Mouse (Mus musculus) MEL (cell line): ENCODE measurements at regions not wholly inside any gene's neighbourhood (a gene's known extent, or its start where the extent isn't known, plus 50 kb on each side); places are given as distances from the start of the nearest gene placed in this dataset.
"Not testable (repeated sequence)": the region's sequence is repeated elsewhere in the genome, so short reads cannot be mapped to it uniquely, and the experiment has no call there.

Source experiments
- DNase-seq: peaks from one replicate; pipeline ENCODE4 v3.0.0; 2011; ENCODE audit warnings: low read depth, low spot score
- H3K27ac ChIP-seq: 2 replicates; pipeline ENCODE4 v1.5.1; 2012; ENCODE audit warnings: low read depth, mild to moderate bottlenecking, control low read depth, low read length, moderate library complexity; ENCODE audit not compliant: control insufficient read depth
- H3K27me3 ChIP-seq, 2 experiments: fragments of 150-350 bp in 1 of 2; sonication (generic) in 1 of 2; 2 replicates each; pipeline ENCODE4 v1.6.1; 2012; ENCODE audit warnings: low read length in 2 of 2, mild to moderate bottlenecking in 2 of 2, improper control_type of control experiment in 1 of 2, moderate library complexity in 1 of 2; ENCODE audit not compliant: insufficient read depth in 2 of 2, control insufficient read depth in 1 of 2
- H3K36me3 ChIP-seq, 2 experiments: 2 replicates each; pipeline ENCODE4 v1.6.1; 2012 to 2014; ENCODE audit warnings: low read length in 2 of 2, improper control_type of control experiment in 1 of 2, inconsistent platforms in 1 of 2, mild to moderate bottlenecking in 1 of 2; ENCODE audit not compliant: insufficient read depth in 2 of 2, control insufficient read depth in 1 of 2
- H3K4me1 ChIP-seq, 2 experiments: fragments of 150-350 bp in 1 of 2; sonication (generic) in 1 of 2; 2 replicates each; pipeline ENCODE4 v1.6.1; 2012; ENCODE audit warnings: low read length in 2 of 2, improper control_type of control experiment in 1 of 2, mild to moderate bottlenecking in 1 of 2; ENCODE audit not compliant: insufficient read depth in 2 of 2, control insufficient read depth in 1 of 2
- H3K4me3 ChIP-seq, 2 experiments: fragments of 150-350 bp in 1 of 2; sonication (generic) in 1 of 2; 2 replicates each; pipeline ENCODE4 v1.5.1; 2012; ENCODE audit warnings: low read depth in 2 of 2, low read length in 2 of 2, mild to moderate bottlenecking in 2 of 2, moderate library complexity in 2 of 2, control low read depth in 1 of 2, improper control_type of control experiment in 1 of 2; ENCODE audit not compliant: control insufficient read depth in 1 of 2, insufficient read depth in 1 of 2
- H3K79me2 ChIP-seq: 2 replicates; pipeline ENCODE4 v1.6.1; 2012; ENCODE audit warnings: mild to moderate bottlenecking, low read length, moderate library complexity; ENCODE audit not compliant: control insufficient read depth, poor library complexity, insufficient read depth
- H3K9ac ChIP-seq: 2 replicates; pipeline ENCODE4 v1.6.1; 2012; ENCODE audit warnings: low read depth, mild to moderate bottlenecking, control low read depth, low read length, moderate library complexity; ENCODE audit not compliant: control insufficient read depth, poor library complexity, severe bottlenecking
- H3K9me3 ChIP-seq: fragments of 150-350 bp; sonication (generic); replicated peaks from 2 replicates; pipeline ENCODE4 v1.6.1; 2012; ENCODE audit warnings: mild to moderate bottlenecking, low read length, improper control_type of control experiment, moderate library complexity; ENCODE audit not compliant: insufficient read depth
- CTCF ChIP-seq, 3 experiments: IDR thresholded peaks in 2 of 3; conservative IDR thresholded peaks in 1 of 3; 2 replicates each; pipeline ENCODE4 v1.5.1; 2011 to 2012; ENCODE audit warnings: low read length in 3 of 3, low read depth in 2 of 3, mild to moderate bottlenecking in 2 of 3, improper control_type of control experiment in 1 of 3, inconsistent platforms in 1 of 3, mixed read lengths in 1 of 3, moderate library complexity in 1 of 3; ENCODE audit not compliant: control insufficient read depth in 1 of 3, insufficient read depth in 1 of 3, poor library complexity in 1 of 3, severe bottlenecking in 1 of 3
- E2F4 ChIP-seq: IDR thresholded peaks from 2 replicates; pipeline ENCODE4 v1.6.1; 2011; ENCODE audit warnings: low read depth, low read length, improper control_type of control experiment, borderline replicate concordance
- ELF1 ChIP-seq: IDR thresholded peaks from 2 replicates; pipeline ENCODE4 v1.6.1; 2014; ENCODE audit warnings: low read depth, mild to moderate bottlenecking, inconsistent platforms, low read length, improper control_type of control experiment, moderate library complexity
- EP300 ChIP-seq, 2 experiments: IDR thresholded peaks; 2 replicates each; pipeline ENCODE4 v1.6.1; 2011; ENCODE audit warnings: improper control_type of control experiment in 2 of 2, low read length in 2 of 2, low read depth in 1 of 2, mild to moderate bottlenecking in 1 of 2
- GABPA ChIP-seq: IDR thresholded peaks from 2 replicates; pipeline ENCODE4 v1.6.1; 2012; ENCODE audit warnings: low read depth, mild to moderate bottlenecking, inconsistent platforms, low read length, improper control_type of control experiment, moderate library complexity
- GATA1 ChIP-seq: IDR thresholded peaks from 2 replicates; pipeline ENCODE4 v1.6.1; 2011; ENCODE audit warnings: low read depth, low read length, improper control_type of control experiment
- HCFC1 ChIP-seq: IDR thresholded peaks from 2 replicates; pipeline ENCODE4 v1.6.1; 2012; ENCODE audit warnings: low read depth, mild to moderate bottlenecking, inconsistent platforms, low read length, improper control_type of control experiment, moderate library complexity
- MAFK ChIP-seq: IDR thresholded peaks from 2 replicates; pipeline ENCODE4 v1.6.1; 2011; ENCODE audit warnings: low read depth, mild to moderate bottlenecking, low read length, improper control_type of control experiment, borderline replicate concordance
- MEF2A ChIP-seq: IDR thresholded peaks from 2 replicates; pipeline ENCODE4 v1.6.1; 2014; ENCODE audit warnings: low read depth, mild to moderate bottlenecking, inconsistent platforms, low read length, improper control_type of control experiment; ENCODE audit not compliant: poor library complexity, insufficient replicate concordance, severe bottlenecking; ENCODE audit errors: extremely low read depth
- MXI1 ChIP-seq: IDR thresholded peaks from 2 replicates; pipeline ENCODE4 v1.6.1; 2011; ENCODE audit warnings: mild to moderate bottlenecking, low read depth, low read length, improper control_type of control experiment
- MYC ChIP-seq: IDR thresholded peaks from 2 replicates; pipeline ENCODE4 v1.6.1; 2011; ENCODE audit warnings: low read depth, mild to moderate bottlenecking, low read length, improper control_type of control experiment, moderate library complexity
- POLR2A ChIP-seq, 2 experiments: IDR thresholded peaks; 2 replicates each; pipeline ENCODE4 v1.6.1; 2011 to 2012; ENCODE audit warnings: low read length in 2 of 2, mild to moderate bottlenecking in 2 of 2, control low read depth in 1 of 2, improper control_type of control experiment in 1 of 2, low read depth in 1 of 2, moderate library complexity in 1 of 2; ENCODE audit not compliant: control insufficient read depth in 1 of 2, insufficient read depth in 1 of 2, poor library complexity in 1 of 2
- POLR2AphosphoS2 ChIP-seq: IDR thresholded peaks from 2 replicates; pipeline ENCODE4 v1.6.1; 2011; ENCODE audit warnings: low read length, improper control_type of control experiment
- POLR2AphosphoS5 ChIP-seq: IDR thresholded peaks from 2 replicates; pipeline ENCODE4 v1.6.1; 2012; ENCODE audit warnings: low read depth, borderline replicate concordance, mild to moderate bottlenecking, inconsistent platforms, low read length, moderate library complexity, mixed read lengths
- RCOR1 ChIP-seq: IDR thresholded peaks from 2 replicates; pipeline ENCODE4 v1.6.1; 2012; ENCODE audit warnings: low read depth, mild to moderate bottlenecking, inconsistent platforms, low read length, improper control_type of control experiment
- SIN3A ChIP-seq: IDR thresholded peaks from 2 replicates; pipeline ENCODE4 v1.6.1; 2012; ENCODE audit warnings: low read length, improper control_type of control experiment, inconsistent platforms
- SMC3 ChIP-seq: IDR thresholded peaks from 2 replicates; pipeline ENCODE4 v1.6.1; 2011; ENCODE audit warnings: low read depth, low read length, improper control_type of control experiment
- TAL1 ChIP-seq: IDR thresholded peaks from 2 replicates; pipeline ENCODE4 v1.6.1; 2012; ENCODE audit warnings: mild to moderate bottlenecking, inconsistent platforms, low read length, moderate library complexity, mixed read lengths
- TCF12 ChIP-seq: IDR thresholded peaks from 2 replicates; pipeline ENCODE4 v1.6.1; 2014; ENCODE audit warnings: low read depth, mild to moderate bottlenecking, inconsistent platforms, low read length, improper control_type of control experiment, moderate library complexity
- USF1 ChIP-seq: IDR thresholded peaks from 2 replicates; pipeline ENCODE4 v1.6.1; 2014; ENCODE audit warnings: low read depth, mild to moderate bottlenecking, inconsistent platforms, low read length, improper control_type of control experiment, moderate library complexity
- ZMIZ1 ChIP-seq: IDR thresholded peaks from 2 replicates; pipeline ENCODE4 v1.6.1; 2012; ENCODE audit warnings: low read depth, mild to moderate bottlenecking, inconsistent platforms, low read length, improper control_type of control experiment, moderate library complexity
- ZNF384 ChIP-seq: IDR thresholded peaks from 2 replicates; pipeline ENCODE4 v1.6.1; 2012; ENCODE audit warnings: low read depth, mild to moderate bottlenecking, inconsistent platforms, low read length, improper control_type of control experiment

DNA sequence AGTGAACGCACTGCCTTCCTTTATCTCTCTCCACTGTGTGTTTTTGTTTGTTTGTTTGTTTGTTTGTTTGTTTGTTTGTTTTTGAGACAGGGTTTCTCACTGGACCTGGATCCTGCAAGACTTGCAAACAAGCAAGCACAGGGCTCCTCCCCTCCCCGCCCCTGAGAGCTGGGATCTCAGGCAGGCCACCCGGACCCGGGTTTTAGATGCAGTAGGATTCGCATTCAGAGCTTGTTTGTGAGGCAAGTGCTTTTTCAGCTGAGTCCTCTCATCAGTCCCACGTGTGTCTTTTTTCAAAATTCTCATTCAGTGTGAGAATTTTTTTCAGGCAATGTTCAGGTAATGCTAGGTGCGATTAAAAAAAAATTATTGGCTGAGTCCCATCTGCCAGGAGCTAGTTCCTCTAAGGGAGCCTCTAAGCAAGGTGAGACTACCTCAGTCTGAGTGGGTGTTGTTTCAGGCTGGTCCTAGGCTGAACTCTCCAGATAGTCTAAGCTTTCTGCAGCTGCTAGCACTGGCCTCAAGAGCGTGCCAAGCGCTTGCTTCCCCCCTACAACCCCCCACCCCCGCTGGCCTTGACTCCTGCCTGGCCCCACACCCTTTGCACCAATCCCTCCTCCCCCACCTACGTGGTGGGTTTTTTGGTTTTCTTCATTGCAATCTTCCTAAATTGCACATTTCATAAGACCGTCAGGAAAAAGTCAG lies 234.4 kb downstream of the Sorl1 start:
- Histone ChIP-seq H3K27ac (no peak overlapping the region), H3K27me3 (no peaks in the 10 kb centered on the region), H3K9ac (no peak overlapping the region), H3K36me3 (no peaks in the 10 kb centered on the region), H3K4me3 (no peak overlapping the region), H3K79me2 (no peaks in the 10 kb centered on the region), H3K4me1 (no peaks in the 10 kb centered on the region), H3K9me3 (no peaks in the 10 kb centered on the region)
- no peak for DNase-seq
- TF ChIP-seq GABPA (no peak), HCFC1 (no peak), POLR2AphosphoS2 (no peak), TCF12 (no peak)

GRCm38 (mm10) chr9:41888616-41889150 lies 235.4 kb downstream of the Sorl1 start:
- H3K79me2 ChIP-seq, result no peaks in the 10 kb centered on the region
- H3K9me3 ChIP-seq, result no peaks in the 10 kb centered on the region
- no peak for TF ChIP-seq MXI1
- no peak for TF ChIP-seq MAFK
- TF ChIP-seq ZNF384, result no peak
- no peak for TF ChIP-seq USF1
- no peak for TF ChIP-seq SMC3
- no peak for TF ChIP-seq SIN3A
- TF ChIP-seq ELF1, result no peak
- TF ChIP-seq ZMIZ1, result no peak
- TF ChIP-seq RCOR1, result no peak
- TF ChIP-seq EP300 (IDR thresholded peaks at IDR 0.05; ENCODE audit: low read depth in 1 of 2, low read length in 2 of 2), result no peak
- TF ChIP-seq MYC, result no peak
- no peak for TF ChIP-seq CTCF (IDR thresholded peaks at IDR 0.05 in 2 of 3, conservative IDR thresholded peaks at IDR 0.05 in 1 of 3; ENCODE audit: control insufficient read depth in 1 of 3, insufficient read depth in 1 of 3, low read depth in 2 of 3, low read length in 3 of 3, poor library complexity in 1 of 3, severe bottlenecking in 1 of 3)
- no peak for TF ChIP-seq GATA1
- no peak for TF ChIP-seq POLR2AphosphoS5
- TF ChIP-seq MEF2A, result no peak
- TF ChIP-seq POLR2A (IDR thresholded peaks at IDR 0.05; ENCODE audit: control insufficient read depth in 1 of 2, insufficient read depth in 1 of 2, low read depth in 1 of 2, low read length in 2 of 2, poor library complexity in 1 of 2), result no peak
- no peak for TF ChIP-seq TAL1
- no peak for TF ChIP-seq E2F4
- no peak overlapping the region for H3K4me3 ChIP-seq
- H3K9ac ChIP-seq, result no peak overlapping the region
- H3K36me3 ChIP-seq, result no peaks in the 10 kb centered on the region
- H3K27ac ChIP-seq, result no peak overlapping the region
- H3K4me1 ChIP-seq, result no peaks in the 10 kb centered on the region
- no peaks in the 10 kb centered on the region for H3K27me3 ChIP-seq
- DNase-seq, result no peak

- not testable (repeated sequence) for H3K9me3 ChIP-seq, H3K36me3 ChIP-seq, H3K4me1 ChIP-seq, H3K9ac ChIP-seq, H3K27me3 ChIP-seq, H3K79me2 ChIP-seq, H3K27ac ChIP-seq, DNase-seq, H3K4me3 ChIP-seq
Observed at GRCm38 (mm10) chr9:41886456-41886855, 237.6 kb downstream of the Sorl1 start.
